Mouse (Mus musculus) stomach, postnatal 0 days (tissue): ENCODE measurements around the gene Cebpz.

ENCODE experiments used
- CTCF ChIP-seq: IDR thresholded peaks from 2 replicates; pipeline ENCODE4 v1.5.1; 2016; ENCODE audit warnings: antibody characterized with exemption, low read depth, mild to moderate bottlenecking, moderate library complexity
- EP300 ChIP-seq: optimal IDR thresholded peaks from 2 replicates; pipeline ENCODE3; 2016; ENCODE audit warnings: antibody characterized with exemption

DNA sequence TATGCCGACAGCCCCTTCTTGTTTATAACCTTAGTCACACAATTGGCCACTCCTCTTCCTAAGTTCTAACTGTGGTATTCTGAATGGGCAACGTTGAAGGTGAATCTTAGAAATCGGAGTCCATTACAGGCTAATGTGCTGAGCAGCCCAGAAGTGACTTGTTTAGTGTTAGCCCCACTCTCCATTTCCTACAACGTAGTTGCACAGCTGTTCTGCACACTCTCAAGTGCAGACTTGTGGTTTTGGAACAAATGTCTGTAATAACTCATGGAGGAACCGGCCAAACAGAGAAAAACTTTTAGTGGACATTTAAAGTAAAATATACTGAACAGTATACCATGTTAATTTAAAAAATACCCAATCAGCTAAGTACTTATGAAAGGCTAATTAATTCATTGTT is 15.2 kb upstream of the Cebpz start:
- TF ChIP-seq CTCF (no peak), EP300 (no peak)
